17 mouse cellular contexts compared by ENCODE assay signal in genomic region chr4:63460876-63461525, GRCm38 (mm10). TPM values are rescaled to one million over a fixed set of nuclear protein-coding genes. Genes with fewer than 3 reads are reported as not detected.
A peak's percentile ranks its signal among the peaks of the same experiment; 100 is the strongest.
DNase-seq lines count a peak whose midpoint lies in the region; ATAC-seq and TF ChIP-seq lines count a peak whose summit lies in the region.
"Had no signal": no experiment of that assay in that cellular context is flagged by ENCODE, and none has a peak within 500 bp of the region (broad histone marks: within the 10 kb centered on the region; RNA-seq: fewer than 3 reads in every experiment).

No protein-coding gene starts in this region.

- no peak for TF ChIP-seq CTCF in midbrain, postnatal 0 days (IDR thresholded peaks at IDR 0.05)

- no peak overlapping the region for H3K4me2 ChIP-seq in midbrain, embryonic 16.5 days (ENCODE audit: low read length)
- no peak overlapping the region for H3K4me2 ChIP-seq in midbrain, postnatal 0 days (ENCODE audit: low read depth, low read length, poor library complexity, severe bottlenecking)
- no peak overlapping the region for H3K4me2 ChIP-seq in neural tube, embryonic 14.5 days (ENCODE audit: low read depth, low read length)
- H3K4me2 ChIP-seq: forebrain, embryonic 15.5 days; kidney, embryonic 15.5 days; midbrain, embryonic 12.5 days; stomach, embryonic 15.5 days had no signal

- H3K27ac ChIP-seq in midbrain, embryonic 16.5 days (ENCODE audit: low read length): no peak overlapping the region
- H3K27ac ChIP-seq in midbrain, postnatal 0 days (ENCODE audit: low read depth, low read length): no peak overlapping the region
- no peak overlapping the region for H3K27ac ChIP-seq in neural tube, embryonic 14.5 days (ENCODE audit: low read depth, low read length)
- H3K27ac ChIP-seq: forebrain, embryonic 15.5 days; kidney, embryonic 15.5 days; stomach, embryonic 15.5 days had no signal

- peaks cover 8% of the 10 kb centered on the region for H3K4me1 ChIP-seq in midbrain, embryonic 16.5 days (ENCODE audit: control insufficient read depth, insufficient read depth, low read length)
- H3K4me1 ChIP-seq in midbrain, postnatal 0 days (ENCODE audit: insufficient read depth, low read length): peaks cover 9% of the 10 kb centered on the region; the same call in 1 of the 2 replicates
- H3K4me1 ChIP-seq in neural tube, embryonic 14.5 days (ENCODE audit: control insufficient read depth, insufficient read depth, low read length): peaks cover 6% of the 10 kb centered on the region

- H3K9me3 ChIP-seq in midbrain, embryonic 16.5 days (replicated peaks; ENCODE audit: control insufficient read depth, low read length, poor library complexity, severe bottlenecking): no peaks in the 10 kb centered on the region
- H3K9me3 ChIP-seq in midbrain, postnatal 0 days (ENCODE audit: low read length): no peaks in the 10 kb centered on the region
- H3K9me3 ChIP-seq in neural tube, embryonic 14.5 days (ENCODE audit: control insufficient read depth, low read length): no peaks in the 10 kb centered on the region
- H3K9me3 ChIP-seq: forebrain, embryonic 15.5 days; kidney, embryonic 15.5 days; midbrain, embryonic 12.5 days; stomach, embryonic 15.5 days had no signal

- no peaks in the 10 kb centered on the region for H3K36me3 ChIP-seq in midbrain, embryonic 16.5 days (ENCODE audit: control insufficient read depth, insufficient read depth, low read length)
- no peaks in the 10 kb centered on the region for H3K36me3 ChIP-seq in midbrain, postnatal 0 days (ENCODE audit: insufficient read depth, low read length)
- no peaks in the 10 kb centered on the region for H3K36me3 ChIP-seq in neural tube, embryonic 14.5 days (ENCODE audit: control insufficient read depth, insufficient read depth, low read length)
- H3K36me3 ChIP-seq: forebrain, embryonic 15.5 days; kidney, embryonic 15.5 days; midbrain, embryonic 12.5 days; stomach, embryonic 15.5 days had no signal

- DNase-seq in midbrain, postnatal 0 days (ENCODE audit: low spot score): no peak
- peak; percentile 87 to 95 for DNase-seq in adrenal gland, adult (ENCODE audit: inconsistent age in 2 of 2, low spot score in 1 of 2)
- peak; percentile 69 for DNase-seq in adrenal gland, postnatal 10 days
- no peak for DNase-seq in urinary bladder, postnatal 14 days (ENCODE audit: low spot score)
- no peak for DNase-seq in right cerebral cortex, postnatal 10 days (ENCODE audit: low spot score in 2 of 2)
- DNase-seq: cerebellum, adult 8-10 months; liver; lung, adult 18-20 months; lung, postnatal 36 days had no signal

- no peaks in the 10 kb centered on the region for H3K27me3 ChIP-seq in midbrain, embryonic 16.5 days (ENCODE audit: control insufficient read depth, insufficient read depth, low read depth, low read length)
- H3K27me3 ChIP-seq in midbrain, postnatal 0 days (ENCODE audit: insufficient read depth, low read length): no peaks in the 10 kb centered on the region
- H3K27me3 ChIP-seq in neural tube, embryonic 14.5 days (ENCODE audit: control insufficient read depth, insufficient read depth, low read length): no peaks in the 10 kb centered on the region
- H3K27me3 ChIP-seq: forebrain, embryonic 15.5 days; kidney, embryonic 15.5 days; stomach, embryonic 15.5 days had no signal

- 74% methylated on average over 7 of the region's 7 CpGs for WGBS in midbrain, embryonic 16.5 days
- 77% methylated on average over 7 of the region's 7 CpGs for WGBS in midbrain, postnatal 0 days
- WGBS in neural tube, embryonic 14.5 days: 60% methylated on average over 7 of the region's 7 CpGs

- ATAC-seq in midbrain, embryonic 16.5 days: no peak
- ATAC-seq in midbrain, postnatal 0 days (ENCODE audit: low FRiP score): no peak
- peak; percentile 22; the same call in 1 of the 2 replicates for ATAC-seq in neural tube, embryonic 14.5 days (ENCODE audit: low read depth)
- ATAC-seq: activated CD4-positive, CD25-positive, alpha-beta regulatory T cell, adult 4 months; forebrain, embryonic 15.5 days; inflammation-experienced regulatory T-cells, adult 6 months had no signal

- H3K4me3 ChIP-seq in midbrain, embryonic 16.5 days (ENCODE audit: low read depth, low read length): no peak overlapping the region
- H3K4me3 ChIP-seq in midbrain, postnatal 0 days (ENCODE audit: low read depth, low read length): no peak overlapping the region
- H3K4me3 ChIP-seq in neural tube, embryonic 14.5 days (ENCODE audit: low read depth, low read length): no peak overlapping the region
- H3K4me3 ChIP-seq: forebrain, embryonic 15.5 days; kidney, embryonic 15.5 days; midbrain, embryonic 12.5 days; stomach, embryonic 15.5 days had no signal

- H3K9ac ChIP-seq in midbrain, embryonic 16.5 days (ENCODE audit: low read depth, low read length): 0 out of 2 replicates have a peak overlapping the region, but pooled peaks have one; percentile 18
- H3K9ac ChIP-seq in midbrain, postnatal 0 days (replicated peaks; ENCODE audit: low read length, poor library complexity, severe bottlenecking): no peak overlapping the region
- H3K9ac ChIP-seq in neural tube, embryonic 14.5 days (replicated peaks; ENCODE audit: low read depth, low read length): no peak overlapping the region
- H3K9ac ChIP-seq: forebrain, embryonic 15.5 days; kidney, embryonic 15.5 days; midbrain, embryonic 12.5 days; stomach, embryonic 15.5 days had no signal

RNA-seq across cellular contexts. Expression of gene Whrn, which starts 34.8 kb away (rescaled TPM):
- 4.5 and 4.9 TPM in 2 replicates for polyA plus RNA-seq in midbrain, embryonic 16.5 days (2015; fragmentation: Nextera tagmentation; extraction: Ambion mirVana)
- total RNA-seq in midbrain, postnatal 0 days (2014; rRNA removed): 14.5 and 20.1 TPM in 2 replicates
- 2.4 and 3.5 TPM in 2 replicates for polyA plus RNA-seq in midbrain, postnatal 0 days (2015; fragmentation: Nextera tagmentation; extraction: Ambion mirVana)
- 10 to 100 TPM; 13.7 to 14.9 TPM for total RNA-seq in adrenal gland, postnatal 10 days (2021)
- 4.0 and 6.2 TPM in 2 replicates for polyA plus RNA-seq in neural tube, embryonic 14.5 days (2014; fragmentation: Nextera tagmentation; extraction: Ambion mirVana)

RNA-seq across cellular contexts. Expression of gene Akna, which starts 57.8 kb away (rescaled TPM):
- polyA plus RNA-seq in midbrain, embryonic 16.5 days (2015; fragmentation: Nextera tagmentation; extraction: Ambion mirVana): 5.3 and 6.0 TPM in 2 replicates
- 4.4 and 5.3 TPM in 2 replicates for total RNA-seq in midbrain, postnatal 0 days (2014; rRNA removed)
- 1.9 and 2.1 TPM in 2 replicates for polyA plus RNA-seq in midbrain, postnatal 0 days (2015; fragmentation: Nextera tagmentation; extraction: Ambion mirVana)
- 1 to 10 TPM; 7.4 to 7.7 TPM for total RNA-seq in adrenal gland, postnatal 10 days (2021)
- polyA plus RNA-seq in neural tube, embryonic 14.5 days (2014; fragmentation: Nextera tagmentation; extraction: Ambion mirVana): 2.5 and 3.8 TPM in 2 replicates

Comparison
In these comparisons a context has a peak if more than half of its experiments do, and no peak if none do; other contexts are left out.
1. DNase-seq: peak in adrenal gland, adult (2 of 2) and adrenal gland, postnatal 10 days (single experiment); none in midbrain, postnatal 0 days (single experiment), urinary bladder, postnatal 14 days (single experiment) and right cerebral cortex, postnatal 10 days (0 of 2).